Mouse (Mus musculus) hindbrain, embryonic 11.5 days (tissue): Measurements from ENCODE around the gene Tmem191c. TPM values are rescaled to one million over a fixed set of nuclear protein-coding genes. Genes with fewer than 3 reads are reported as not detected.
A peak's percentile ranks its signal among the peaks of the same experiment; 100 is the strongest.

Experiments used
- ATAC-seq: fragments of 200-750 bp; cut with Nextera tagmentation; 2 replicates; pipeline ENCODE4 v1.8.0; 2017; ENCODE audit warnings: mild to moderate bottlenecking, moderate TSS enrichment, moderate library complexity; ENCODE audit not compliant: low FRiP score
- DNase-seq: peaks from one replicate; pipeline ENCODE4 v3.0.0-alpha.2; 2015; ENCODE audit warnings: low spot score
- H3K27ac ChIP-seq: fragments of 300-500 bp; sonication (generic); 2 replicates; pipeline ENCODE4 v1.5.1; 2014; ENCODE audit warnings: mild to moderate bottlenecking, low read depth, low read length
- H3K27me3 ChIP-seq: fragments of 300-500 bp; sonication (generic); 2 replicates; pipeline ENCODE4 v1.6.1; 2014; ENCODE audit warnings: mild to moderate bottlenecking, low read length, moderate library complexity, mixed read lengths; ENCODE audit not compliant: control insufficient read depth, insufficient read depth
- H3K36me3 ChIP-seq: fragments of 300-500 bp; sonication (generic); 2 replicates; pipeline ENCODE4 v1.6.1; 2014; ENCODE audit warnings: mild to moderate bottlenecking, low read length, moderate library complexity, mixed read lengths; ENCODE audit not compliant: control insufficient read depth, insufficient read depth
- H3K4me1 ChIP-seq: fragments of 300-500 bp; sonication (generic); replicated peaks from 2 replicates; pipeline ENCODE4 v1.6.1; 2014; ENCODE audit warnings: low read length, mixed read lengths; ENCODE audit not compliant: control insufficient read depth, insufficient read depth
- H3K4me2 ChIP-seq: fragments of 300-500 bp; sonication (generic); replicated peaks from 2 replicates; pipeline ENCODE4 v1.6.1; 2014; ENCODE audit warnings: mild to moderate bottlenecking, low read depth, low read length
- H3K4me3 ChIP-seq: fragments of 300-500 bp; sonication (generic); 2 replicates; pipeline ENCODE4 v1.5.1; 2014; ENCODE audit warnings: low read depth, low read length
- H3K9ac ChIP-seq: fragments of 300-500 bp; sonication (generic); 2 replicates; pipeline ENCODE4 v1.6.1; 2014; ENCODE audit warnings: low read depth, low read length
- H3K9me3 ChIP-seq: fragments of 300-500 bp; sonication (generic); 2 replicates; pipeline ENCODE4 v1.6.1; 2016; ENCODE audit warnings: low read length; ENCODE audit not compliant: control insufficient read depth
- WGBS: fragments of 180-500 bp; shearing (Covaris S2); extraction: QIAGEN DNeasy Blood & Tissue Kit; methylation state at CpG from one replicate; pipeline ENCODE4 v1.1.7; 2014; 5-methylcytosine and 5-hydroxymethylcytosine counted together
- polyA plus RNA-seq: library from polyadenylated mRNA; unstranded; fragments of >200 nt; fragmentation: Nextera tagmentation; extraction: Ambion mirVana; gene quantifications from 2 replicates; pipeline ENCODE4 v1.2.1, GENCODE M21; 2014

Gene Tmem191c
- polyA plus RNA-seq, 1 experiment from 2014 or later, result 7.7 TPM

DNA sequence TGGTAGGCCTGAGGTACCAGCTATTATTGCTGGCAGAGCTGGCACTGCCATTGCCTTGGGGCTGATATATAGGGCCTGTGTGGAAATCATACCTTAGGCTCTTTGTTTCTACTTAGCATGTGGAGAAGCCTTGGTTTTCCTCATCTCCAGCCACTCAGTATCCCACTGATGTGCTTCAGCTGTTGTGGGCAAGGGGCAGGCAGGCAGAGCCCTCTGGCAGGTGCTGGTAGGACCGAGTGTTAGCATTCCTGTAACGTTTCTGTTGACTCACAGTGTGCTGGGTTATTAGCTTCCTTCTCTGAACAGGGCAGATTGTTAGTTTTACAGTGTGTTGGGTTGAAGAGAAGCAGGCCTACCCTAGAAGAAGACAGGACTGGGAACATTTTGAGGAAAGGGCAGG is 20.6 kb upstream of the Tmem191c start:
- WGBS, result 76% methylated on average over 2 of the region's 2 CpGs
- no peaks in the 10 kb centered on the region for H3K27me3 ChIP-seq
- H3K4me1 ChIP-seq, result peaks cover 11% of the 10 kb centered on the region
- ATAC-seq (no peak), DNase-seq (no peak)
- H3K36me3 ChIP-seq, result 0 out of 2 replicates have a peak, but pooled peaks cover 5% of the 10 kb centered on the region
- H3K9me3 ChIP-seq, result no peaks in the 10 kb centered on the region
- no peak overlapping the region for H3K9ac ChIP-seq
- H3K27ac ChIP-seq, result no peak overlapping the region
- no peak overlapping the region for H3K4me3 ChIP-seq
- H3K4me2 ChIP-seq, result no peak overlapping the region

DNA sequence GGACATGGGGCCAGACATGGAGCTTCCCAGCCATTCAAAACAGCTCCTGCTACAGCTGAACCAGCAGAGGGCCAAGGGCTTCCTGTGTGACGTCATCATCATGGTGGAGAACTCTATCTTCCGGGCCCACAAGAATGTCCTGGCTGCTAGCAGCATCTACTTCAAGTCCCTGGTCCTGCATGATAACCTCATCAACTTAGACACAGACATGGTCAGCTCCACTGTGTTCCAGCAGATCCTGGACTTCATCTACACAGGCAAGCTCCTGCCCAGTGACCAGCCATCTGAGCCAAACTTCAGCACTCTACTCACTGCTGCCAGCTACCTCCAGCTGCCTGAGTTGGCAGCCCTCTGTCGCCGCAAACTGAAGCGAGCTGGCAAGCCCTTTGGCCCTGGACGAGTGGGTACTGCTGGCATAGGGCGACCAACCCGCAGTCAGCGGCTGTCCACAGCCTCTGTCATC is 18.5 kb upstream of the Tmem191c start:
- DNase-seq (no peak), ATAC-seq (no peak)
- Histone ChIP-seq H3K36me3 (0 out of 2 replicates have a peak, but pooled peaks cover 5% of the 10 kb centered on the region), H3K9ac (no peak overlapping the region), H3K4me2 (no peak overlapping the region), H3K27ac (no peak overlapping the region), H3K4me1 (peaks cover 11% of the 10 kb centered on the region), H3K4me3 (no peak overlapping the region), H3K27me3 (no peaks in the 10 kb centered on the region), H3K9me3 (no peaks in the 10 kb centered on the region)
- WGBS, result 95% methylated on average over 9 of the region's 9 CpGs

DNA sequence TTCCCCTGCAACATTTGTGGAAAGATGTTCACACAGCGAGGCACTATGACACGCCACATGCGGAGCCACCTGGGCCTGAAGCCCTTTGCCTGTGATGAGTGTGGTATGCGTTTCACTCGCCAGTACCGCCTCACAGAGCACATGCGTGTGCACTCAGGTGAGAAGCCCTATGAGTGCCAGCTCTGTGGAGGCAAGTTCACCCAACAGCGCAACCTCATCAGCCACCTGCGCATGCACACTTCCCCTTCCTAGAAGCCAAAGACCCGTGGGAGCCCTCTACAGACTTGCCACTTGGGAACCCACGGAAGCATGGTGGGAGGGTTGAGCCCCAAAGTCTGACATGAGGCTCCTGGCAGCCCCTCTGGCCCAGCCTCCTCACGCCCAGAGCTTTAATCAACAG is 17.0 kb upstream of the Tmem191c start:
- DNase-seq, result no peak
- no peaks in the 10 kb centered on the region for H3K27me3 ChIP-seq
- WGBS, result 93% methylated on average over 12 of the region's 12 CpGs
- H3K4me1 ChIP-seq, result peaks cover 3% of the 10 kb centered on the region; the same call in 1 of the 2 replicates
- H3K9ac ChIP-seq, result no peak overlapping the region
- no peak overlapping the region for H3K4me2 ChIP-seq
- no peak overlapping the region for H3K27ac ChIP-seq
- no peaks in the 10 kb centered on the region for H3K9me3 ChIP-seq
- H3K4me3 ChIP-seq, result no peak overlapping the region
- 0 out of 2 replicates have a peak, but pooled peaks cover 5% of the 10 kb centered on the region for H3K36me3 ChIP-seq
- no peak for ATAC-seq

DNA sequence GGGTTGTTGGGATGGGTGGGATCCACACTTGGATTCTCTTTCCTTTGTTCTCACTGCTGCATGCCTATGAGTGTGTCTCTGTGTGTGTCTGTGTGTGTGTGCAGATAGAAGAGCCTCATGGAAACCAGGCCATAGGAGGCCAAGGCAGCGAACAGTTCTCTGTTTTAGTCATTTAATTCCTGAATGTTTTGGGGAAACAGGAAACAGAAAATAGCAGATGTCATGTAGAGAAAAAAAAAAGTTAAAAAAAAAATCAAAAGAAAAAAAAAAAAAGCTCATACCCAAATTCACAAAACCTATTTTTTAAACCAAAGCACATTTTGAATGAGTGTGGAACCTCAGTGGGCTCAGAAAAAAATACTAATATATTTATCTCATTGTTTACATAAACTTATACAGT is 14.5 kb upstream of the Tmem191c start:
- no peak overlapping the region for H3K27ac ChIP-seq
- H3K9me3 ChIP-seq, result no peaks in the 10 kb centered on the region
- no peaks in the 10 kb centered on the region for H3K4me1 ChIP-seq
- DNase-seq, result no peak
- H3K9ac ChIP-seq, result no peak overlapping the region
- no peaks in the 10 kb centered on the region for H3K27me3 ChIP-seq
- WGBS, result 92% methylated on average over 1 of the region's 1 CpGs
- no peak overlapping the region for H3K4me3 ChIP-seq
- H3K4me2 ChIP-seq, result no peak overlapping the region
- H3K36me3 ChIP-seq, result 0 out of 2 replicates have a peak, but pooled peaks cover 5% of the 10 kb centered on the region
- ATAC-seq, result no peak

DNA sequence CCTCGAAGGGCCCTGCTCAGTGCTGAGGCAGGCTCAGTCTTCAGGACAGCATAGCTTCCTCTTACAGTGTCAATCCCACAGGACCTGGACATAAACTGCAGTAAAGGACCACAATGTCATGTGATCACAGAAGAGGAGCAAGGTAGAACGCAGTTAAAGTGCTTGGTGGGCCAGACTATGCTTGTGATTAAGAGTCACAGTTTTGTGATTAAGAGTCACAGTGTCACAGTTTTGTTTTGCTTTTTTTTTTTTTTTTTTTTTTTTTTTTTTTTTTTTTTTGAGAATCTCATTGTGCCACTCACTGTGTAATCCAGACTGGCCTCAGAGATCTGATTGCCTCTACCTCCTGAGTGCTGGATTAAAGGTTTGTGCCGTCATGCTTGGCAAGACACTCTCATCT is 9.8 kb upstream of the Tmem191c start:
- 91% methylated on average over 3 of the region's 3 CpGs for WGBS
- no peak overlapping the region for H3K4me2 ChIP-seq
- no peaks in the 10 kb centered on the region for H3K27me3 ChIP-seq
- H3K27ac ChIP-seq, result no peak overlapping the region
- DNase-seq, result no peak
- no peaks in the 10 kb centered on the region for H3K36me3 ChIP-seq
- no peak overlapping the region for H3K9ac ChIP-seq
- no peak overlapping the region for H3K4me3 ChIP-seq
- H3K4me1 ChIP-seq, result no peaks in the 10 kb centered on the region
- ATAC-seq, result no peak
- no peaks in the 10 kb centered on the region for H3K9me3 ChIP-seq

DNA sequence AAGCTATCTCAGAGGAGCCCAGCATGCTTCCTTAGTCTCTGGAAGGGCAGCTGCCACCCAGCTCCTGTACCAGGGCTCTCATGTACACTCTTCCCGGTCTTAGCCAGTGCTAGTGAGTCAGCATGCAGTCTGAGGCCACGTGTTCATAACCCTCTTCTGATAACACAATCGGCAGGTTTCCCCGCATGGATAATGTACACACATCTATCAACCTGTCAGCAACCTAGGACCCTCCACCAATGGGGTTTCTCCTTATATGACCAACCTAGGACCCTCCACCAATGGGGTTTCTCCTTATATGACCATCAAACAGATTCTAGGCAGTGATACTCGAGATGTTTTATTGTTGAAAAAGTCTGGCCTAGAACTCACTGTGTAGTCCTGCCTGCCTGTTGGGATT is 7.9 kb upstream of the Tmem191c start:
- H3K9me3 ChIP-seq, result no peaks in the 10 kb centered on the region
- no peak for DNase-seq
- H3K4me3 ChIP-seq, result no peak overlapping the region
- no peaks in the 10 kb centered on the region for H3K27me3 ChIP-seq
- peak; percentile 14; the same call in 1 of the 2 replicates for ATAC-seq
- no peak overlapping the region for H3K9ac ChIP-seq
- no peak overlapping the region for H3K4me2 ChIP-seq
- WGBS, result 60% methylated on average over 5 of the region's 5 CpGs
- H3K36me3 ChIP-seq, result no peaks in the 10 kb centered on the region
- no peaks in the 10 kb centered on the region for H3K4me1 ChIP-seq
- H3K27ac ChIP-seq, result no peak overlapping the region

DNA sequence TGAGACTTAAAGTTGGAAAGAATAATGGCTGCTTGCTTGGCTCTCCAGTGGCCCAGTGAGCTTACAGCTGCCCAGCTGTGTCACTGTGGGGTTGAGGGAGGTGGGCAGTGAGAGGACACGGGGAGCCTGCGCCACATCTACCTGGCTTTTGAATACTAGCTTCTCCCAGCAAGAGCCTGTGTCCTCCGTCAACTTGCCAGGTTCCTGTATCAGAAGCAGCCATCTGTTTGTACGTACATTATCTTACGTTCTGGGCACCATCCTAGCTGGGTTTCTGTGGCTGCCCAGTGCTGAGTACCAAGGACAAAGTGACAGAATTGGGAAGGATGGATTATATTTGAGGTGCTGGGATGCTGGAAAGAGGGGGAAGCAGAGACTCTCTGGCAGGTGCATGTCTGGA is 6.0 kb upstream of the Tmem191c start:
- Histone ChIP-seq H3K27me3 (no peaks in the 10 kb centered on the region), H3K27ac (no peak overlapping the region), H3K4me3 (no peak overlapping the region), H3K4me2 (no peak overlapping the region), H3K9ac (no peak overlapping the region), H3K9me3 (no peaks in the 10 kb centered on the region), H3K4me1 (no peaks in the 10 kb centered on the region), H3K36me3 (no peaks in the 10 kb centered on the region)
- 94% methylated on average over 5 of the region's 5 CpGs for WGBS
- DNase-seq (no peak), ATAC-seq (no peak)

DNA sequence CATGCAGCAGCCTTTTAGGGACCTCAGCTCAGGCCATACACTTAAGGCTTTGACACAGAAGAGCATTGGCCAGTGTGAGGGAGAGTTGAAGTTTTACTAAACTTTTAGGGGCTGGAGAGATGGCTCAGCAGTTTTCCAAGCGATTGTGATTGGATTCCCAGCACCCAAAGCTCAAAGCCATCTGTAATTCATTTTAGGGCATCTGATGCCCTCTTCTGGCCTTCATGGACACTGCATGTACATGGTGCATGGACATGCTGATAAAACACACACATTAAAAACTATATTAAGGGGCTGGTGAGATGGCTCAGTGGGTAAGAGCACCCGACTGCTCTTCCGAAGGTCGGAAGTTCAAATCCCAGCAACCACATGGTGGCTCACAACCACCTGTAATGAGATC is 4.8 kb upstream of the Tmem191c start:
- no peak for DNase-seq
- ATAC-seq, result no peak
- H3K9me3 ChIP-seq, result no peaks in the 10 kb centered on the region
- H3K27me3 ChIP-seq, result no peaks in the 10 kb centered on the region; the same call in 1 of the 2 replicates
- H3K4me1 ChIP-seq, result no peaks in the 10 kb centered on the region
- 69% methylated on average over 4 of the region's 4 CpGs for WGBS
- H3K36me3 ChIP-seq, result no peaks in the 10 kb centered on the region
- H3K9ac ChIP-seq, result no peak overlapping the region
- no peak overlapping the region for H3K4me2 ChIP-seq
- no peak overlapping the region for H3K27ac ChIP-seq
- no peak overlapping the region for H3K4me3 ChIP-seq

DNA sequence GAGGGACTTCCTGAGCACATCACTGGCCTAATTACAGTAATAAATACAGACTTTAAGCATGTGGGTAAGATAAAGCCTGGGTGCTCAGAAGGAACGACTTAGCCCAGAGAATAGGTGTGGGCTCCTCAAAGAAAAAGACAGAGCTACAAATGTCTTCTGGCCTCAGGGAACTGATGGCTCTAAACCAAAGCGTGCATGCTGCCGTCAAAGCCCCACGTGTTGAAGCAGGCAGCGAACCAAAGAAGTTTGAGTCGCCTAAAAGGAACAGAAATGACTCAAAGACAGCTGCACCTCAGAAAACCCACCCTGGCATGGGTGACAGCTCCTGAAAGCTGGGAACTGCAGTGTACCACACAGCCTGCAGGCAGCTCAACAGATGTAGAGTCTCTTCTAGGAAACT is 4.0 kb upstream of the Tmem191c start:
- DNase-seq, result no peak
- H3K27me3 ChIP-seq, result peaks cover 3% of the 10 kb centered on the region
- no peak overlapping the region for H3K4me2 ChIP-seq
- peaks cover 1% of the 10 kb centered on the region for H3K4me1 ChIP-seq
- H3K9me3 ChIP-seq, result no peaks in the 10 kb centered on the region
- no peak overlapping the region for H3K9ac ChIP-seq
- H3K36me3 ChIP-seq, result no peaks in the 10 kb centered on the region
- ATAC-seq, result no peak
- no peak overlapping the region for H3K4me3 ChIP-seq
- no peak overlapping the region for H3K27ac ChIP-seq
- 73% methylated on average over 6 of the region's 6 CpGs for WGBS
